Mouse (Mus musculus) layer of hippocampus, postnatal 36 days (tissue): ENCODE measurements around the gene Fbxo46. TPM values are rescaled to one million over a fixed set of nuclear protein-coding genes. Genes with fewer than 3 reads are reported as not detected.
"Not testable (repeated sequence)": the region's sequence is repeated elsewhere in the genome, so short reads cannot be mapped to it uniquely, and the experiment has no call there.

Experiments used
- DNase-seq, 2 experiments: peaks; one replicate each; pipeline ENCODE4 v3.0.0; 2022
- total RNA-seq, 2 experiments: library from RNA; stranded (reverse); gene quantifications; 2 replicates each; pipeline ENCODE4 v1.2.3; 2021

Gene Fbxo46
- total RNA-seq = 10 to 100 TPM; 14.2 to 14.3 TPM

DNA sequence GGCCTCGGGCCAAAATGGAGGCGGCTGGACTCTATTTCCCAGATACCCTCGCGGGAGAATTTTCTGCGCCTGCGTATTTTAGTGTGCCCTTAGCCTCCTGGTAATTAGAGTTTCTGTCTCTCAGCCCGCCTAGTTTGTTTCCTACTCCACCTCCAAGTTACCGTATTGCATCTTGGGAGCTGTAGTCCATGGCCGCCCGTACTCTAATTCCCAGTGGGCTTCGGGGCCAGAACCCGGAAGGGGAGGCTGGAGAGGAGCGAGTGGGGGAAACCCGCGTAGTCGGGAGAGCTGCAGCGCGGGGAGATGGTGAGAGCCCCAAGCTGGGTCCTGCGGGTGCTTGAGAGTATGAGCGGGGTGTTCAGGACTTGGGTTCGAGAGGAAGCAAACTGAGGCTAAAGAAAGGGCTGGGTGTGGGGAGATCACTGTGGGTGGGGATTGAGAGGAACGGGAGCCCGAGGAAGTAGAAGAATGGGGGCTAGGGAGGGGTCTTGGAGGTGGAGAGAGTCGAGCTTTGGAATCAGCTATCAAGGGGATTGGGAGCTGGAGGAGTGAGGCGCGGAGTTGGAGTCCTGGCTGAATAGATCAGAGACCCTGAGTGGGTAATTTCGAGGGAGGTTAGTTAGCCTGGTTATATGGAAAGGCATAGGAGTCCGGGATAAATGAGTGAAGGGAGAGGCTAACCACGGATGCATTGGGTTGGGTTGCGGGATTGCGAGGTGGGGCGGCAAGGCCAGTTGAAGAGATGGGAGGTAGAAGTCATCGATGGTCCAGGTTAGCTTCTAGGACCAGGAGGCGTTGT, at the start of gene Fbxo46:
Fbxo46 (plus strand) TSS at position 229 of the 799 bp plus-strand sequence.
- peak; percentile 93 for DNase-seq

DNA sequence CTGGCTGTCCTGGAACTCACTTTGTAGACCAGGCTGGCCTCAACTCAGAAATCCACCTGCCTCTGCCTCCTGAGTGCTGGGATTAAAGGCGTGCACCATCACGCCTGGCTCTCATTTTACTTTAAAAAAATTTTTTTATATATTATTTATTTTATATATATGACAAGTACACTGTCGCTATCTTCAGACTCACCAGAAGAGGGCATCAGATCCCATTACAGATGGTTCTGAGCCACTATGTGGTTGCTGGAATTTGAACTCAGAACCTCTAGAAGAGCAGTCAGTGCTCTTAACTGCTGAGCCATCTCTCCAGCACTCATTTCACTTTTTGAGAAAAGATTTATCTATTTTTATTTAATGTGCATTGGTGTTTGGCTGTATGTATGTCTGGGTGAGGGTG, 48.6 kb upstream of the Fbxo46 start:
- DNase-seq = not testable (repeated sequence)

DNA sequence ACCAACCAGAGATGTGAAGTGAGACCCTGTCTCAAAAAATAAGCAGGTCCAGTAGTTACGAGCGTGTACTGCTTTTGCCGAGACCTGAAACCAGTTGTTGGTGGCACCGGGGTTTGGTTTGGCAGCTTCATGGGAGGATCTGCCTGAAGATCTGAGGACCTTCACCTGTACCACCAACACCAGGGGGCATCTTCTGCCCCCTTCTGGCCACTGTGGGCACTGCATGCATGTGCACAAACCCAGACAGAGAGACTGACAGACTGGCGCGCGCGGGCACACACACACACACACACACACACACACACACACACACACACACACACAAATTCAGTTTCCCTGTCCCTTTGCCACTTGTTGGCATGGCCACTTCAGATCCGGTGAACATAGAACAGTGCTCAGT, 46.2 kb upstream of the Fbxo46 start:
- no peak for DNase-seq

DNA sequence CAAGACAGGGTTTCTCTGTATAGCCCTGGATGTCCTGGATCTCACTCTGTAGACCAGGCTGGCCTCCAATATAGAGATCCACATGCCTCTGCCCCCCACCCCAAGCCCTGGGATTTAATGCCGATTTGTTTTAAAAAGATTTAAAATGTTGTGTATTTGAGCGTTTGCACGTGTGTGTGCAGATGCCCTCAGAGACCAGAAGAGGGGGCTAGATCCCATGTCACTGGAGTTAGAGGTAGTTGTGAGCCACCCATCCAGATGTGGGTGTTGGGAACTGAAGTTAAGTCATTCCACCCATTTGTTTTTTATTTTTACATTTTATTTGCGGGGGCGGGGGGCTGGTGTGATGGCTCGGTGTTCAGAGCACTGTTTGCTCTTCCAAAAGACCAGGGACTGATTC, 45.2 kb upstream of the Fbxo46 start:
- DNase-seq = no peak

DNA sequence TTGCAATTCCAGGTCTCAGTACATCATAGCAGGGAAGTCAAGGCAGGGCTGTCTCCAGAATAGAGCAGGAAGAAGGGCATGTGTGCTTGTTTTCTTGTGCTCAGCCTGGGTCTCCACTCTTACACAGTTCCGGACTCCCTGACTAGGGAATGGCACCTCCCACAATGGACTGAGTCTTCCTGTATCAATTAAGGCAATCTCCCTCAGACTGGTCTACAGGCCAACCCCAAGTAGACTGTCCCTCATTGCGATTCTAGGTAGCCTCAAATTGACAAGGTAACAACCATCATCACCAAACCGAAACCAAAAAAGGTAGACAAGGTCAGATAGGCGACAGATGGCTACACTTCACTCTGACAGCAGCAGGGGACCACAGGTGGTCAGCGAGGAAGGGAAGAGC, 44.4 kb upstream of the Fbxo46 start:
- DNase-seq = no peak

DNA sequence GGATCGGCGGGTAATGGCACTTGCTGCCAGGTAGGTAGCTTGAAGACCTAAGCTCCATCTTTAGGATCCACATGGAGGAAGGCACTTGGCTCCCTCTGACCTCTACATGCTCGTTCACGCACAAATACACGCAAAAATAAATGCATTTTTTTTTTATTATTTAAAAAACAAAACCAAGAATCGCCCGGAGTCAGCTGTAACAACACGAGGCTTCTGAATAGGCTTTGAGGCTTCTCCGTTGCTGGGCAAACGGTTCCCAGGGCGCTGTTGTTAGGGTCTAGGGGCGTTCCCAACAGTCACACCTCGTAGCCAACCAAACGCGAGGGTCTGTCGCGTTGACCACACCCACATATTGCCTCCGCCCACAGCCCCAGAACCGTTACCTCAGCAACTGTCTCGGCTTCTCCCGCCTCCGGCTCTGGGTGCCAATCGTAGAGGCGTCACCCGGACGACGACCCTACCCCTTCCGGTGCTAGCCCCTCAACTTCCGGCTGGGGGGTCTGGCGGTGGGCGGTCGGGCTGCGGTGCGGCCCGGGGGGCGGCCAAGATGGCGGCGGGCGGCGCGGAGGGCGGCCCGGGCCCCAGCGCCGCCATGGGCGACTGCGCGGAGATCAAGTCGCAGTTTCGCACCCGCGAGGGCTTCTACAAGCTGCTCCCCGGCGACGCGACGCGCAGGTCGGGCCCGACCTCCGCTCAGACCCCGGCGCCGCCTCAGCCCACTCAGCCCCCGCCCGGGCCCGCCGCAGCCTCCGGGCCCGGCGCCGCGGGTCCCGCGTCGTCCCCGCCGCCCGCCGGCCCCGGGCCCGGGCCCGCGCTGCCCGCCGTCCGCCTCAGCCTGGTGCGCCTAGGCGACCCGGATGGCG, 43.7 kb upstream of the Fbxo46 start, which contains the start of gene Dmwd:
Dmwd (plus strand) TSS at position 505 of the 863 bp plus-strand sequence.
- DNase-seq = peak; percentile 96 to 98

DNA sequence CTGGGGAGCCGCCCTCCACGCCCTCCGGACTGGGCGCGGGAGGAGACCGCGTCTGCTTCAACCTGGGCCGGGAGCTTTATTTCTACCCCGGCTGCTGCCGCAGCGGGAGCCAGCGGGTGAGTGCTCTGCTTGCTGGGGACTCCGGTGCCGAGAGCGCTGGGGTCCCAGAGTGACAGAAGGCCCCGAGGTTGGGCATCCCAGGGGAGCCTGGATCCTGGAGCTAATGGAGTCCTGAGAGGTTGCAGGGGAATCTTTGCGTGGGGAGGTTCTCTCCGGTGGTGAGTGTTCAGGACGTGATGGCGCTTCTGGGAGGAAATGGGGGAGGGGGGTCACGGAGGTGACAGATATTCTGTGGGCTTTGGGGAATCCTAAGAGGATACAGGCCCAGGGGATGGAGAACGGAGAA, 43.1 kb upstream of the Fbxo46 start:
- DNase-seq = no peak

DNA sequence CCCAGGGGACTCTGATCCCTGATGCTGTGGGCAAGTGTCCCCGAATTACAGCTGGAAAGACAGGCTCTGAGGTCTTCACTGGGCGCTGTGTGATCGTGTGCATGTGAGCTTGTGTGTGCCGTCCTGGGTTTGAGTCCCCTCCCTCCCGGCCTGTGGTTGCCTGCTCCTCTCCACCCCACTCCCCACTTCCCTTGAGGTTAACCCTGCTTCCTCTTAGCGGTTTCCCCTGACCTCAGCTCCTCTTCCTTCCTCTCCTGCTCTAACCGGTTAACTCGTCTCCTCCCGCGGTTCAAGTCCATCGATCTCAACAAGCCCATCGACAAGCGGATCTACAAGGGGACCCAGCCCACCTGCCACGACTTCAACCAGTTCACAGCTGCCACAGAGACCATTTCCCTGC, 41.9 kb upstream of the Fbxo46 start:
- DNase-seq = no peak

DNA sequence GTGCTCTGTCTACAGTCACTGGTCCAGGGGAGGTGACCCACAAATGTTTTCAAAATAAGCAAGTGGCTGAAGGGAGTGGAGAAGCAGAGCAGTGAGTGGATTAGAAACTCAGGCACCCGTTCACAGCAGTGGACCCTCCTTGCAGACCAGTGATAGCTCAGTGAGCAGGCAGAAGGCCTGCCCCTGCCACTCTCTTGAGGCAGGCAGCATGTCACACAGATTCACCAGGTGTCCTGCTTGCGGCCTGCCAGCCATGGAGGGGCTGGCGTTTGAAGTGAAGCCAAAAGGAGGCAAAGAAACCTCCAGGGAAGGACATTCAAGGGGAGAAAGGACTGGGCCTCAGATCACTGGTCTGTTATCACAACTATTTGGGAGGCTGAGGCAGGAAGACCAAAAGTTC, 40.9 kb upstream of the Fbxo46 start:
- DNase-seq = no peak

DNA sequence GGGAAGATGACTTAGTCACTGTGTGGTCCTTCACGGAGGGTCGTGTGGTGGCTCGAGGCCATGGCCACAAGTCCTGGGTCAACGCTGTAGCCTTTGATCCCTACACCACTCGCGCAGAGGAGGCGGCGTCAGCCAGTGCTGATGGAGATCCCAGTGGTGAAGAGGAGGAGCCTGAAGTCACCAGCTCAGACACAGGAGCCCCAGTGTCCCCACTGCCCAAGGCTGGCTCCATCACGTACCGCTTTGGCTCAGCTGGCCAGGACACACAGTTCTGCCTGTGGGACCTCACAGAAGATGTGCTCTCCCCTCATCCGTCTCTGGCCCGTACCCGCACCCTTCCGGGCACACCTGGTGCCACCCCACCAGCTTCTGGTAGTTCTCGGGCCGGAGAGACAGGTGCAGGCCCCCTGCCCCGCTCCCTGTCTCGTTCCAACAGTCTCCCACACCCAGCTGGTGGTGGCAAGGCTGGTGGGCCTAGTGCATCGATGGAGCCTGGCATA, 39.2 kb upstream of the Fbxo46 start:
- no peak for DNase-seq

DNA sequence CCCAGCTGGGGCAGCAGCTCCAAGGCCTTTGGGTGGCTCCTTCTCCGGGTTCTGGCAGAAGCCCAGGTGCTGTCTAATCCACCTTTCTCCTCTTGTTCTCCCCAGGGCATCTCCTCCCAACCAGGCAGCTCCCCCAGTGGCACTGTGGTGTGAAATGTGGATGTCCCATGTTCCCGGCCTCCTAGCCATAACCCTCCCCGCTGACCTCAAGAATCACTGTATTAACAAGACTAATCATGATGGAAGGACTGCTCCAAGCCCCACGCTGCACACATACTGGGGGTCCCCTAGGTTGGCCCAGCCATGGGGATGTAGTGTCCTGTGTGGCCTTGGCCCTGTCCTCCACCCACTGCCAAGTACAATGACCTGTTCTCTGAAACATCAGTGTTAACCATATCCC, 37.5 kb upstream of the Fbxo46 start:
- no peak for DNase-seq

DNA sequence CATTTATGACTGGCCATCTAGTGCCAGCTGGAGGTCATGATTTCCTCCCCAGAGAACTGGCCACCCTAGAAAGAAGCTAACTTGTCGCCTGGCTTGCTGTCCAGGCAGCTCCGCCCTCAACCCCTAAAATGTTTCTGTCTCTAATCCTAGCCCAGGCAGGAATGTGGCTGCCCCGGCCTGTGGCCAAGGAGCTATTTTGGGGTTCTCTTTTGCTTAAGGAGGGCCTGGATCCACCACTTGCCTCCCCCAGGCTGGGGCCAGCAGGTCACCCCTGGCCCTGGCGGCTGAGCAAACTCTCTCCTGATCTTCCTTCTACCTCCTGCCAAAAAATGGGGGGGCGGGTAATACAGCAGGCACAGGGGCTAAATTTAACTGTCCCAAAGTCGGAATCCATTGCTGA, 36.6 kb upstream of the Fbxo46 start:
- DNase-seq = no peak

DNA sequence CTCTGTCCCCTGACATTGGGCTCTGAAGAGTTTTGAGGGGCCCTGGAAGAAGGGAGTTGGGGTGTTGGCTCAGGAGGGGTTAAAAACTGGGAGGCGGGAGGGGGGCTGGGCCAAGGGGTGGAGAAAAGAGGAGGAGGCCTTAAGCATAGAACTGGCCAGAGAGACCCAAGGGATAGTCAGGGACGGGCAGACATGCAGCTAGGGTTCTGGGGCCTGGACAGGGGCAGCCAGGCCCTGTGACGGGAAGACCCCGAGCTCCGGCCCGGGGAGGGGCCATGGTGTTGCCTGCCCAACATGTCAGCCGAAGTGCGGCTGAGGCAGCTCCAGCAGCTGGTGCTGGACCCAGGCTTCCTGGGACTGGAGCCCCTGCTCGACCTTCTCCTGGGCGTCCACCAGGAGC, 36.0 kb upstream of the Fbxo46 start, which contains the start of gene Dmpk:
Dmpk (plus strand) TSS at position 149 of the 400 bp plus-strand sequence.
- no peak for DNase-seq

DNA sequence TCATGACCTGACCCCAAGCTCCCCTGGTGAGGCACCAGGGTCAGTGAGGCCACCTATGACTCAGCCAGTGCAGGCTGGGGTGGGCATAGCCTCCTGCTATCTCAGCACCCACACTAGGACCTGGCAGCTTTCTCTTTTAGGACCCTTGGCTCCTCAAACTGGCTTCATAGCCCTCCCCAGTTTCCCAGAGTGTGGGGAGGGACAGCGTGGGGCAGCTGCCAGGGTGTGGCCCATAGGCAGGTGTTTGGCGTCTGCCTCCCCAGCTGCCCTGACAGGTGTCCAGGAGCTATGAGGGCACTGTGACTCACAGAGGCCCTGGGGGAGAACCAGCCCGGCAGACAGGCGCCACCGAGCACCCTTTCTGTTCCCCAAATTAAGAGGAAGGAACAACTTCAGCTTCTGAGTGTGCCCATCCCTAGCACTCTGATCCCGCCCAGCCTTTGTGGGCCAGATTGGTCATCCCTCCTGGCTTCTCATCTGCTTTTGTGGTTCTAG, 35.3 kb upstream of the Fbxo46 start:
- no peak for DNase-seq

DNA sequence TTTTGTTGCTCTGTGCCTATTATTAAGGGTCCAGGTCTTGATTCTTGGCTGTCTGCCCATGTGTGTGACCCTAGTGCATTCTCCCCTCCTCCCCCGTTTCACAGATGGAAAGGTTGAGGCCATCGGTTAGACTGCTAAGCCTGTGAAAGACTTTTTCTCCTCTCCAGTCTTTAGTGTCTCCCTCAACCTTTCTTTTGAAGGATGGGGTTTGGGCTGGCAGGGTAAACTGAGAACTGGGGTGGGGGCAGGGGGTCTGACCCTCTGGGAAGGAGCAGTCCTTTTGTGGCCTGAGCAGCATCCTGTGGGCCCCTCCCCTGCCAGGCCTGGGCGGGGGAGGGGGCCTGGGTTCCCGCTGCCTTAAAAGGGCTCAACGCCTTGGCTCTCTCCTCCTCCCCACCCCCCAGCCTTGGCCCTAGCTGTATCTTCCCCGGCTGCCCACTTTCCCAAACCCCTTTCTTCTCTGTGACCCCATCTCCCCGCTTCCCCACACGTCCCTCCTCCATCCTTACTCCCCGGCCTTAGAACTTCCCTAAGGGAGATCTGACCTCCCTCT, 34.7 kb upstream of the Fbxo46 start:
- no peak for DNase-seq

DNA sequence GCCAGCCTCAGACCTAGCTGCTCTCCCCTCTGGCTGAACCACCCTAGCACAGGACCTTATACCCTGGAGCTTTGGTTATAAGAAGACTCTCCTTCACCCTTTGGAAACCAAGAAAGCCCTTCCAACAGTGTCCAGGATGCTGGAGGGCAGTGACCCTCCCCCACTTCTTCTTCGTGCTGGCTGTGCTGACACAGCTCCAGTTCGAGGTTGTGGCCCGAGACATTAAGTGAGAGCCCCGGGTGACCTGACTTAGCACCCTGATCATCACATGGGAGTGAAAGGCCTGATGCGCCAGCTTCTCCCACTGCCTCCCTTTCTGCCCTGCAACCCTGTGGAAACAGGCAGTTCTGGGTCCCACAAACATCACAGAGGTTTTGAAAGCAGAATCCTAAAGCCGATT, 34.2 kb upstream of the Fbxo46 start:
- DNase-seq = no peak

DNA sequence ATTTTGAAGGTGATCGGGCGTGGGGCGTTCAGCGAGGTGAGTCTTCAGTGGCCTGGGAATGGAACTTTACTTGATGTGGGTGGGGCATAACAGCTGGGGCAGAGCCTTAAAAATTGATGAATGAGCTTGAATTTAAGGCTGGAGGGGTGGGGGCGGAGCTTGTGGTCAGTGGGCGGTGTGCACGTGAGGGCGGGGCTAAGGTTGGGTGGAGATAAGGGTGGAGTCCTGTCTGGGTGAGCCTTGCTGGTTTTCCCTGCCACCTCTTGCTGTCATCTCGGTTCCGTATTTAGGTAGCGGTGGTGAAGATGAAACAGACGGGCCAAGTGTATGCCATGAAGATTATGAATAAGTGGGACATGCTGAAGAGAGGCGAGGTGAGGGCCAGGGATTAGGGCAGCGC, 33.6 kb upstream of the Fbxo46 start:
- DNase-seq = no peak

DNA sequence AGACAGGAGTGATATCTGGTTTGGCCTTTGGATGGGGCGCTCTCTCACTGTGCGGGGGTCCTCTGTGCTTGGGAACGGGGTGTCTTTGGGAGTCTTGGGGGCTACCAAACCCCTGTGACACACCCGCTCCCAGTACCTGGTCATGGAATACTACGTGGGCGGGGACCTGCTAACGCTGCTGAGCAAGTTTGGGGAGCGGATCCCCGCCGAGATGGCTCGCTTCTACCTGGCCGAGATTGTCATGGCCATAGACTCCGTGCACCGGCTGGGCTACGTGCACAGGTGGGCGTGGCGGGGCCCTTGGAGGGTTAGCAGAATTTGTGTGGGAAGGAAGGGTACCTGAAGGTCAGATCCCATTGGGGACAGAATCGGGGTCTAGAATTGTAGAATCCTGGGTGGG, 32.9 kb upstream of the Fbxo46 start:
- no peak for DNase-seq

DNA sequence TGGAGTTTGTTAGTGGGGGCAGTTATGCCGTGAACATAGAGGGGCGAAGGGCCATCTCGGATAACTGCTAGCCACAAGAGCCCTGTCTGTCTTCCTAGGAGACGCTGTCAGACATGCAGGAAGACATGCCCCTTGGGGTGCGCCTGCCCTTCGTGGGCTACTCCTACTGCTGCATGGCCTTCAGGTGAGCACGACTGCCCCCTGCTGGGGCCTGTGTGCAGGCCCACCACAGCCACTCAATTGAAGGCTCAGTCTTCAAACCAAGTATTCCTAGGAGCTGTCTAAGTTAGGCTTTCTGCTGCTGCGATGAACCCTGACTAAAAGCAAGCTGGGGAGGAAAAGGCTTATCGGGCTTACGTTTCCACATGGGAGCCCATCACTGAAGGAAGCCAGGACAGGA, 30.8 kb upstream of the Fbxo46 start:
- peak in 1 of 2 experiments; percentile 36 for DNase-seq

DNA sequence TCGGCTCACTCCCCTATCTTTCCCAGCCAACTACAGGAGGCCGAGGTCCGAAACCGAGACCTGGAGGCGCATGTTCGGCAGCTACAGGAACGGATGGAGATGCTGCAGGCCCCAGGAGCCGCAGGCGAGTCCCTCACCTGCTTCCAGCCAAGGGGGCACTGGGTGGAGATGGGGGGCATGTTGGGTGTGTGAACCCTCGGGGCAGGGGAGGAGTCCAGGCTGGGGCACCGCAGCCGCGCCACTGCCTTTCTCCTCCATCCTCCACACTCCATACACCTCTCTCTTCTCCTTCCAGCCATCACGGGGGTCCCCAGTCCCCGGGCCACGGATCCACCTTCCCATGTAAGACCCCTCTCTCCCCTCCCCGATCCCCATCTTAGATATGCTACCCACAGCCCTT, 27.7 kb upstream of the Fbxo46 start:
- DNase-seq = no peak

DNA sequence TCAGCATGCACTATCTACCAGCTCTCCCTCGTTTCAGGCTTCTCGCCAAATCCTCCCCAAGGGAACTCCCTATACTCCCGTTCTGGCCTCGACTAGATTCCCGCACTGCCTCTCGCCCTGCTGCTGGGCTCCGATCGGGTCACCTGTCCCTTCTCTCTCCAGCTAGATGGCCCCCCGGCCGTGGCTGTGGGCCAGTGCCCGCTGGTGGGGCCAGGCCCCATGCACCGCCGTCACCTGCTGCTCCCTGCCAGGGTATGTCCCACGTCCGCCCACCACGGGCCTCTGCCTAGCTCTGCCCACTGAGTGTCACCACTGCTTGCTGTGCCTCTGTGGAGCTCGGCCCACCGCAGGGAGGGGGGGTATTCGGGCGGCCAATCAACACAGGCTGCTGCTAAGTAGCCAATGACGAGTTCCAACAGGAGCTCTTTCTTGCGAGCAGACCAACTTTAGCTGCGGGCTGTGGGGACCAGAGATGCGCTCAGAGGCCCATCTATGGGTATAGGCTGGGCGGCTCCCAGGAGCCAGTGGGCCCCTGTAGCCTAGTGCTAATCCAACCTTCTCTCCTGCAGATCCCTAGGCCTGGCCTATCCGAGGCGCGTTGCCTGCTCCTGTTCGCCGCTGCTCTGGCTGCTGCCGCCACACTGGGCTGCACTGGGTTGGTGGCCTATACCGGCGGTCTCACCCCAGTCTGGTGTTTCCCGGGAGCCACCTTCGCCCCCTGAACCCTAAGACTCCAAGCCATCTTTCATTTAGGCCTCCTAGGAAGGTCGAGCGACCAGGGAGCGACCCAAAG, 27.1 kb upstream of the Fbxo46 start:
- no peak for DNase-seq

DNA sequence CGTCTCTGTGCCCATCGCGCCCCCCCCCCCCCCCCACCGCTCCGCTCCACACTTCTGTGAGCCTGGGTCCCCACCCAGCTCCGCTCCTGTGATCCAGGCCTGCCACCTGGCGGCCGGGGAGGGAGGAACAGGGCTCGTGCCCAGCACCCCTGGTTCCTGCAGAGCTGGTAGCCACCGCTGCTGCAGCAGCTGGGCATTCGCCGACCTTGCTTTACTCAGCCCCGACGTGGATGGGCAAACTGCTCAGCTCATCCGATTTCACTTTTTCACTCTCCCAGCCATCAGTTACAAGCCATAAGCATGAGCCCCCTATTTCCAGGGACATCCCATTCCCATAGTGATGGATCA, 26.5 kb upstream of the Fbxo46 start:
- DNase-seq = peak; percentile 67 to 73
